Mouse (Mus musculus): ENCODE results near the gene Pcnx.

The Pcnx gene

GRCm38 (mm10) chr12:81859351-81860307, at the start of gene Pcnx:
TSS of gene Pcnx (plus strand) at chr12:81860023.
- DNase-seq: peak; percentile 99

GRCm38 (mm10) chr12:81810417-81810816, 49.4 kb upstream of the Pcnx start:
- no peak for DNase-seq

- no peak for DNase-seq
These were observed 45.1 kb upstream of the Pcnx start for GRCm38 (mm10) chr12:81814742-81815141.

- DNase-seq: peak; percentile 92
These were observed 43.3 kb upstream of the Pcnx start for GRCm38 (mm10) chr12:81816330-81817125.

GRCm38 (mm10) chr12:81817126-81817505, 42.7 kb upstream of the Pcnx start:
- no peak for DNase-seq

GRCm38 (mm10) chr12:81820700-81821099, 39.1 kb upstream of the Pcnx start:
- no peak for DNase-seq

- no peak for DNase-seq
These were observed 37.6 kb upstream of the Pcnx start for GRCm38 (mm10) chr12:81822176-81822575.

- DNase-seq: no peak
These were observed 36.9 kb upstream of the Pcnx start for GRCm38 (mm10) chr12:81822778-81823480.

GRCm38 (mm10) chr12:81828355-81828754, 31.5 kb upstream of the Pcnx start:
- no peak for DNase-seq

GRCm38 (mm10) chr12:81832039-81832738, 27.6 kb upstream of the Pcnx start:
- no peak for DNase-seq

GRCm38 (mm10) chr12:81833094-81833493, 26.7 kb upstream of the Pcnx start:
- DNase-seq: no peak

GRCm38 (mm10) chr12:81836162-81836561, 23.7 kb upstream of the Pcnx start:
- DNase-seq: no peak

GRCm38 (mm10) chr12:81837463-81837862, 22.4 kb upstream of the Pcnx start:
- no peak for DNase-seq

- no peak for DNase-seq
These were observed 20.2 kb upstream of the Pcnx start for GRCm38 (mm10) chr12:81839663-81840062.

GRCm38 (mm10) chr12:81841046-81841445, 18.8 kb upstream of the Pcnx start:
- DNase-seq: no peak

GRCm38 (mm10) chr12:81843501-81843900, 16.3 kb upstream of the Pcnx start:
- peak; percentile 94 for DNase-seq

- no peak for DNase-seq
These were observed 15.3 kb upstream of the Pcnx start for GRCm38 (mm10) chr12:81844572-81844971.

GRCm38 (mm10) chr12:81844981-81845380, 14.8 kb upstream of the Pcnx start:
- peak; percentile 92 for DNase-seq

- DNase-seq: no peak
These were observed 10.2 kb upstream of the Pcnx start for GRCm38 (mm10) chr12:81849629-81850028.

GRCm38 (mm10) chr12:81852551-81852950, 7.3 kb upstream of the Pcnx start:
- no peak for DNase-seq

- peak; percentile 98 for DNase-seq
These were observed 6.8 kb upstream of the Pcnx start for GRCm38 (mm10) chr12:81852977-81853376.

- no peak for DNase-seq
These were observed 6.3 kb upstream of the Pcnx start for GRCm38 (mm10) chr12:81853543-81853942.

Data from heart, adult 11 months (tissue).